Mouse (Mus musculus) ES-CJ7 (cell line): ENCODE data around the gene Slk.

Experiments
- DNase-seq: peaks from one replicate; pipeline ENCODE4 v3.0.0; 2011; ENCODE audit warnings: low read depth, low spot score

Gene Slk

GRCm38 (mm10) chr19:47651160-47651480 lies 71.6 kb downstream of the Slk start:
- no peak for DNase-seq

GRCm38 (mm10) chr19:47652255-47652654 lies 72.8 kb downstream of the Slk start:
- DNase-seq = no peak

GRCm38 (mm10) chr19:47653173-47653572 lies 73.7 kb downstream of the Slk start:
- DNase-seq = no peak

GRCm38 (mm10) chr19:47654896-47655295 lies 75.4 kb downstream of the Slk start:
- no peak for DNase-seq

GRCm38 (mm10) chr19:47658914-47659535 lies 79.5 kb downstream of the Slk start:
- peak; percentile 30 for DNase-seq

- no peak for DNase-seq
Measured at GRCm38 (mm10) chr19:47659765-47660408, 80.4 kb downstream of the Slk start.

- DNase-seq = no peak
Measured at GRCm38 (mm10) chr19:47667601-47668000, 88.1 kb downstream of the Slk start.

GRCm38 (mm10) chr19:47668399-47668798 lies 88.9 kb downstream of the Slk start:
- no peak for DNase-seq

GRCm38 (mm10) chr19:47674419-47674818 lies 94.9 kb downstream of the Slk start:
- DNase-seq = peak; percentile 67

GRCm38 (mm10) chr19:47678675-47679074 lies 99.2 kb downstream of the Slk start:
- no peak for DNase-seq

- no peak for DNase-seq
Measured at GRCm38 (mm10) chr19:47689592-47689991, 110.1 kb downstream of the Slk start.

GRCm38 (mm10) chr19:47691994-47692393 lies 112.5 kb downstream of the Slk start, which contains the start of gene Col17a1:
TSS of gene Col17a1 (minus strand) at chr19:47692094.
- no peak for DNase-seq
